Comparison of ENCODE assay signal across 20 mouse cellular contexts in the genomic region with DNA sequence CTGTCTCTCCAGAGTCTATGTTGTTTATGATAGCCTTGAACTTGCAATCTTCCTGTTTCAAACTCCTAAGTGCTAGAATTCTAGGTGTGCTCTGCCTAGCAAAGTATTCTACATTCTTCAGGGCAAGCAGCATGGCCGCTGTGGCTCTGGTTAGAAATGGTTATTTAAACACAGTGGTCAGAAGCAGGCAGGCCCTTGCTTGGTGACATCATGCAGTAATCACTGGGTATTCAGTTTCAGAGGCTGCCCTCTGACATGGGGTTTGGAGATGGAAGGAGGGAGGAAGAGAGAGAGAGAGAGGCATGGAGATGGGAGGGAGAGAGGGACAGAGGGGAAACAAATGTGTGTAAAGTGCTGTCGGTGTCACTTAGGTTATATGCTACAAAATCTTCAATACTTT. TPM values are rescaled to one million over a fixed set of nuclear protein-coding genes. Genes with fewer than 3 reads are reported as not detected.
A peak's percentile ranks its signal among the peaks of the same experiment; 100 is the strongest.
DNase-seq lines count a peak whose midpoint lies in the region; ATAC-seq lines count a peak whose summit lies in the region.
"Had no signal": no experiment of that assay in that cellular context is flagged by ENCODE, and none has a peak within 500 bp of the region (broad histone marks: within the 10 kb centered on the region; RNA-seq: fewer than 3 reads in every experiment).

No protein-coding gene starts in this region.

- H3K27me3 ChIP-seq in heart, embryonic 12.5 days (replicated peaks): no peaks in the 10 kb centered on the region
- H3K27me3 ChIP-seq in heart, embryonic 10.5 days (ENCODE audit: insufficient read depth, poor library complexity, severe bottlenecking): no peaks in the 10 kb centered on the region
- H3K27me3 ChIP-seq in embryonic facial prominence, embryonic 15.5 days: no peaks in the 10 kb centered on the region
- H3K27me3 ChIP-seq: CH12.LX; embryonic facial prominence, embryonic 12.5 days had no signal

- no peaks in the 10 kb centered on the region for H3K9me3 ChIP-seq in heart, embryonic 12.5 days (replicated peaks)
- H3K9me3 ChIP-seq in heart, embryonic 10.5 days: no peaks in the 10 kb centered on the region
- no peaks in the 10 kb centered on the region for H3K9me3 ChIP-seq in embryonic facial prominence, embryonic 15.5 days (replicated peaks)
- H3K9me3 ChIP-seq: embryonic facial prominence, embryonic 12.5 days; hindbrain, embryonic 10.5 days had no signal

- ATAC-seq in heart, embryonic 12.5 days (ENCODE audit: insufficient number of reproducible peaks, low FRiP score): no peak
- peak; percentile 54; the same call in 1 of the 2 replicates for ATAC-seq in embryonic facial prominence, embryonic 15.5 days (ENCODE audit: insufficient number of reproducible peaks, low FRiP score, low TSS enrichment, low read depth)
- ATAC-seq: forebrain, embryonic 14.5 days; hindbrain, embryonic 16.5 days; inflammation-experienced regulatory T-cells, adult 6 months; intestine, postnatal 0 days had no signal

- H3K4me2 ChIP-seq in heart, embryonic 12.5 days: no peak overlapping the region
- no peak overlapping the region for H3K4me2 ChIP-seq in embryonic facial prominence, embryonic 15.5 days (replicated peaks)
- H3K4me2 ChIP-seq: embryonic facial prominence, embryonic 12.5 days; heart, embryonic 11.5 days had no signal

- H3K36me3 ChIP-seq in heart, embryonic 12.5 days: no peaks in the 10 kb centered on the region
- H3K36me3 ChIP-seq in heart, embryonic 10.5 days: no peaks in the 10 kb centered on the region
- H3K36me3 ChIP-seq in embryonic facial prominence, embryonic 15.5 days: no peaks in the 10 kb centered on the region
- H3K36me3 ChIP-seq: embryonic facial prominence, embryonic 12.5 days; hindbrain, embryonic 10.5 days had no signal

- no peak for DNase-seq in heart, embryonic 10.5 days (ENCODE audit: low spot score)
- peak; percentile 23 for DNase-seq in NIH3T3 (ENCODE audit: low read depth)
- peak; percentile 22 for DNase-seq in embryo, embryonic 11 days
- DNase-seq in kidney, postnatal 14 days: no peak
- DNase-seq: adrenal gland, adult 8-10 months; adrenal gland, postnatal 36 days; cerebellum, adult 2 months; cerebellum, postnatal 10 days; gastrocnemius, postnatal 10 days; heart, adult 18-20 months had no signal

- WGBS in heart, embryonic 12.5 days: 68% methylated on average over 2 of the region's 2 CpGs
- WGBS in heart, embryonic 10.5 days: 69% methylated on average over 2 of the region's 2 CpGs
- WGBS in embryonic facial prominence, embryonic 15.5 days: 53% methylated on average over 2 of the region's 2 CpGs

- peak overlapping the region; percentile 26; the same call in 1 of the 2 replicates for H3K27ac ChIP-seq in heart, embryonic 12.5 days (ENCODE audit: poor library complexity, severe bottlenecking)
- no peak overlapping the region for H3K27ac ChIP-seq in heart, embryonic 10.5 days
- H3K27ac ChIP-seq in embryonic facial prominence, embryonic 15.5 days (replicated peaks): no peak overlapping the region
- H3K27ac ChIP-seq: embryonic facial prominence, embryonic 12.5 days; hindbrain, embryonic 10.5 days had no signal

- H3K4me3 ChIP-seq in heart, embryonic 12.5 days: no peak overlapping the region
- H3K4me3 ChIP-seq in heart, embryonic 10.5 days: no peak overlapping the region
- no peak overlapping the region for H3K4me3 ChIP-seq in embryonic facial prominence, embryonic 15.5 days (replicated peaks)
- H3K4me3 ChIP-seq: embryonic facial prominence, embryonic 12.5 days; hindbrain, embryonic 10.5 days had no signal

- peaks cover 19% of the 10 kb centered on the region for H3K4me1 ChIP-seq in heart, embryonic 12.5 days (replicated peaks)
- peaks cover 13% of the 10 kb centered on the region; the same call in 1 of the 2 replicates for H3K4me1 ChIP-seq in heart, embryonic 10.5 days
- H3K4me1 ChIP-seq in embryonic facial prominence, embryonic 15.5 days: no peaks in the 10 kb centered on the region

- H3K9ac ChIP-seq in heart, embryonic 12.5 days: no peak overlapping the region
- H3K9ac ChIP-seq in embryonic facial prominence, embryonic 15.5 days: no peak overlapping the region
- H3K9ac ChIP-seq: embryonic facial prominence, embryonic 12.5 days had no signal

RNA-seq across cellular contexts. Expression of a gene that starts 57.2 kb away (rescaled TPM):
- polyA plus RNA-seq in heart, embryonic 12.5 days (2016; fragmentation: Nextera tagmentation; extraction: Ambion mirVana): 8.9 and 9.2 TPM in 2 replicates
- polyA plus RNA-seq in heart, embryonic 10.5 days (2016; fragmentation: Nextera tagmentation; extraction: Ambion mirVana): 6.7 and 8.0 TPM in 2 replicates
- 9.8 TPM in 2 replicates for polyA plus RNA-seq in embryonic facial prominence, embryonic 15.5 days (2015; fragmentation: Nextera tagmentation; extraction: Ambion mirVana)

Comparison
In these comparisons a context has a peak if more than half of its experiments do, and no peak if none do; other contexts are left out.
1. DNase-seq: peak in NIH3T3 (single experiment) and embryo, embryonic 11 days (single experiment); none in heart, embryonic 10.5 days (single experiment) and kidney, postnatal 14 days (single experiment).